Mouse (Mus musculus): ENCODE measurements at regions not wholly inside any gene's neighbourhood (a gene's known extent, or its start where the extent isn't known, plus 50 kb on each side); places are given as distances from the start of the nearest gene placed in this dataset.

DNA sequence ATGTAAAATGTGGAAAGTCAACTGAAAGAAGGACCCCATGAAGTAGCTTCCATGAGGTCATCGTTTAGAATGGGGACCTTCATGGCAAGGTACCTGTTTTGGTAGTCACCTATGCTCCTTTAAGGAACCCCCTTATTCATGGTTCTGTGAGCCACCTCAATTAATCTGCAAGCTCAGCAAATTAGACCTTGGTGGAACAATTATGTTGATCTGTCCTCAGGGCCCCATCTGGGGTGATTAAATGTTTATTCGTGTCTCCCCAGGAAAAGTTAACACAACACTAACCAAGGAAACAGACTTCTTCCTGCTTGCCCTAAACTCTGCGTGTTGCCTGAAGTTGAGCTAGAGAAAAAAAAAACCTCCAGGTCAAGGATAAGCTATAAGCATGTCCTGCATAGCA, 175.9 kb upstream of the Lmcd1 start:
- H3K9ac ChIP-seq (ENCODE audit: low read length) = no peak overlapping the region
- H3K4me2 ChIP-seq (replicated peaks; ENCODE audit: low read depth) = no peak overlapping the region
- no peaks in the 10 kb centered on the region for H3K27me3 ChIP-seq (ENCODE audit: control insufficient read depth, insufficient read depth, low read length)
- DNase-seq (ENCODE audit: low spot score) (no peak), ATAC-seq (ENCODE audit: low FRiP score, low TSS enrichment) (no peak)
- H3K4me3 ChIP-seq (ENCODE audit: low read depth, low read length) = no peak overlapping the region
- no peaks in the 10 kb centered on the region for H3K36me3 ChIP-seq (ENCODE audit: control insufficient read depth, insufficient read depth, low read length)
- H3K9me3 ChIP-seq (ENCODE audit: control insufficient read depth, low read length) = no peaks in the 10 kb centered on the region
- TF ChIP-seq CTCF (IDR thresholded peaks at IDR 0.05; ENCODE audit: low read depth) (no peak), EP300 (optimal IDR thresholded peaks at IDR 0.05) (no peak)
- no peaks in the 10 kb centered on the region for H3K4me1 ChIP-seq (replicated peaks; ENCODE audit: control insufficient read depth, insufficient read depth)
- whole genome bisulfite sequencing = 73% methylated on average over 3 of the region's 3 CpGs
- no peak overlapping the region for H3K27ac ChIP-seq (replicated peaks)

DNA sequence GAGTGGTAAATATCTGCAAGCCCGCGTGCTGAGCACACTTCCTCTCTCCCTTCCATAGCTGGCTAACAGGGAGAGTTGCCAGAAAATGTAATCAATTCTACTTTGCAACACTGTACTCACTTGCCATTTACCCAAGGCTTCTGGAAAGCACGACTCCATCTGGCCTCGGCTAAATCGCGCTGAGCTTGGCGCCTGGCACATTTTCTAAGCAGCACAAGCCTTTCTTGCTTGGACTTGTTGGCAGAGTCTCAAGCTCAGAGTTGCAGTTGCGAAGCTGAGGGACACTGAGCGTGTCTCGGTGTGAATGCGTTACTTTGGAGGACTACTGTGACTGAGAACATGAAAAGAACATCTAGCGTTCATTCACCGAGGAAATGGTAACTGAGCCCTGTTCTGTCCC, 164.9 kb upstream of the Lmcd1 start:
- Histone ChIP-seq H3K4me2 (replicated peaks; ENCODE audit: low read depth) (no peak overlapping the region), H3K27ac (replicated peaks) (no peak overlapping the region), H3K4me3 (ENCODE audit: low read depth, low read length) (no peak overlapping the region), H3K9me3 (ENCODE audit: control insufficient read depth, low read length) (no peaks in the 10 kb centered on the region), H3K36me3 (ENCODE audit: control insufficient read depth, insufficient read depth, low read length) (no peaks in the 10 kb centered on the region), H3K27me3 (ENCODE audit: control insufficient read depth, insufficient read depth, low read length) (no peaks in the 10 kb centered on the region), H3K9ac (ENCODE audit: low read length) (no peak overlapping the region), H3K4me1 (replicated peaks; ENCODE audit: control insufficient read depth, insufficient read depth) (no peaks in the 10 kb centered on the region)
- TF ChIP-seq EP300 (optimal IDR thresholded peaks at IDR 0.05) (no peak), CTCF (IDR thresholded peaks at IDR 0.05; ENCODE audit: low read depth) (no peak)
- DNase-seq (ENCODE audit: low spot score) (no peak), ATAC-seq (ENCODE audit: low FRiP score, low TSS enrichment) (no peak)
- 76% methylated on average over 13 of the region's 13 CpGs for WGBS

DNA sequence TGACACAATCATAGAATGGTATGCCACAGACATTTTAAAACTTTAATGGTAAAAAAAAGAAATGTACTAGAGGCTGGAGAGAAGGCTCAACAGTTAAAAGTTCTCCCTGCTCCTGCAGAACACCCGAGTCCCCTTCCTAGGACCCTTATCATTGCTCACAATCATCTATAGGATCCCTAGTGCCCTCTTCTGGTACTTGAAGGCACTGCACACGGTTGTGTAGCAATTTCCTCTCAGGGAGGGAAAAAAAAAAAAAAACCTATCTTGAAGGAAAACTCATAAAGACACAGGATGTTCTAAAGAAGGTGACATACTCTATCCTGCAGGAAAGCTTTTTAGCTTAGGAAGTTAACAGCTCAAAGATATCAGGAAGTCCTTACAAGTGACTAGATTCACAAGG, 154.4 kb upstream of the Lmcd1 start:
- no peak overlapping the region for H3K4me2 ChIP-seq (replicated peaks; ENCODE audit: low read depth)
- H3K4me1 ChIP-seq (replicated peaks; ENCODE audit: control insufficient read depth, insufficient read depth) = no peaks in the 10 kb centered on the region
- no peaks in the 10 kb centered on the region for H3K27me3 ChIP-seq (ENCODE audit: control insufficient read depth, insufficient read depth, low read length)
- WGBS = 37% methylated on average over 2 of the region's 2 CpGs
- ATAC-seq (ENCODE audit: low FRiP score, low TSS enrichment) (no peak), DNase-seq (ENCODE audit: low spot score) (no peak)
- H3K4me3 ChIP-seq (ENCODE audit: low read depth, low read length) = no peak overlapping the region
- H3K9ac ChIP-seq (ENCODE audit: low read length) = no peak overlapping the region
- no peak overlapping the region for H3K27ac ChIP-seq (replicated peaks)
- no peaks in the 10 kb centered on the region for H3K9me3 ChIP-seq (ENCODE audit: control insufficient read depth, low read length)
- H3K36me3 ChIP-seq (ENCODE audit: control insufficient read depth, insufficient read depth, low read length) = no peaks in the 10 kb centered on the region
- TF ChIP-seq EP300 (optimal IDR thresholded peaks at IDR 0.05) = no peak
- peak; percentile 36 for TF ChIP-seq CTCF (IDR thresholded peaks at IDR 0.05; ENCODE audit: low read depth)

- H3K9me3 ChIP-seq (ENCODE audit: control insufficient read depth, low read length) = no peaks in the 10 kb centered on the region
- no peaks in the 10 kb centered on the region for H3K27me3 ChIP-seq (ENCODE audit: control insufficient read depth, insufficient read depth, low read length)
- no peak overlapping the region for H3K4me2 ChIP-seq (replicated peaks; ENCODE audit: low read depth)
- DNase-seq (ENCODE audit: low spot score) (peak; percentile 41), ATAC-seq (ENCODE audit: low FRiP score, low TSS enrichment) (no peak)
- no peak overlapping the region for H3K4me3 ChIP-seq (ENCODE audit: low read depth, low read length)
- TF ChIP-seq CTCF (IDR thresholded peaks at IDR 0.05; ENCODE audit: low read depth) (peak; percentile 74), EP300 (optimal IDR thresholded peaks at IDR 0.05) (no peak)
- H3K9ac ChIP-seq (ENCODE audit: low read length) = no peak overlapping the region
- no peak overlapping the region for H3K27ac ChIP-seq (replicated peaks)
- H3K36me3 ChIP-seq (ENCODE audit: control insufficient read depth, insufficient read depth, low read length) = no peaks in the 10 kb centered on the region
- H3K4me1 ChIP-seq (replicated peaks; ENCODE audit: control insufficient read depth, insufficient read depth) = no peaks in the 10 kb centered on the region
- WGBS = 25% methylated on average over 3 of the region's 3 CpGs
These were observed 140.0 kb upstream of the Lmcd1 start for GRCm38 (mm10) chr6:112133522-112133921.

GRCm38 (mm10) chr6:112152535-112153364, 120.8 kb upstream of the Lmcd1 start:
- no peak for ATAC-seq (ENCODE audit: low FRiP score, low TSS enrichment)
- H3K4me3 ChIP-seq (ENCODE audit: low read depth, low read length) = no peak overlapping the region
- DNase-seq (ENCODE audit: low spot score) = no peak

DNA sequence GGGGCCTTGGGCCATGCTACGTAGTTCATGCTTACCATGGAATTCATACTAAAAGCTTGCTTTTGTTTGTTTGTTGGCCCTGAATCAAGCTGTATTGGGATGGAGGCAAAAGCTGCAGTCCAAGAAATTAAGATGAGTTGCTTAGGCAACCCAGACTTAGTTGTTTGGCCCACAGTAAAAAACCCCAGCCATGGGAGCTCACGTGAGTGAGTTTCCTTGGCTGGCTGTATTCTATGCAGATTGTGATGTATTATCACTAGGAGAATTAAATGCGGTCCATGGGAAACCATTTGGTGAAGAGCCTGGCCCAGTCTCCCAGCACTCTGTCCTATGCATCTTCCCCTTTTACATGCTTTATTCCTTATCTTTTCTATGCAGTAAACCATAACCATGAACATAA, 106.1 kb upstream of the Lmcd1 start:
- Histone ChIP-seq H3K4me3 (ENCODE audit: low read depth, low read length) (no peak overlapping the region), H3K27me3 (ENCODE audit: control insufficient read depth, insufficient read depth, low read length) (no peaks in the 10 kb centered on the region), H3K9ac (ENCODE audit: low read length) (no peak overlapping the region), H3K36me3 (ENCODE audit: control insufficient read depth, insufficient read depth, low read length) (no peaks in the 10 kb centered on the region), H3K9me3 (ENCODE audit: control insufficient read depth, low read length) (no peaks in the 10 kb centered on the region), H3K27ac (replicated peaks) (no peak overlapping the region), H3K4me2 (replicated peaks; ENCODE audit: low read depth) (no peak overlapping the region), H3K4me1 (replicated peaks; ENCODE audit: control insufficient read depth, insufficient read depth) (no peaks in the 10 kb centered on the region)
- WGBS = 74% methylated on average over 3 of the region's 3 CpGs
- ATAC-seq (ENCODE audit: low FRiP score, low TSS enrichment) = no peak
- TF ChIP-seq CTCF (IDR thresholded peaks at IDR 0.05; ENCODE audit: low read depth) (no peak), EP300 (optimal IDR thresholded peaks at IDR 0.05) (no peak)
- no peak for DNase-seq (ENCODE audit: low spot score)

More at GRCm38 (mm10) chr6:112152535-112153364, 120.8 kb upstream of the Lmcd1 start:
- H3K27me3 ChIP-seq (ENCODE audit: control insufficient read depth, insufficient read depth, low read length) = no peaks in the 10 kb centered on the region
- H3K36me3 ChIP-seq (ENCODE audit: control insufficient read depth, insufficient read depth, low read length) = no peaks in the 10 kb centered on the region
- H3K4me1 ChIP-seq (replicated peaks; ENCODE audit: control insufficient read depth, insufficient read depth) = no peaks in the 10 kb centered on the region
- no peak overlapping the region for H3K9ac ChIP-seq (ENCODE audit: low read length)
- no peak overlapping the region for H3K27ac ChIP-seq (replicated peaks)
- no peak for TF ChIP-seq EP300 (optimal IDR thresholded peaks at IDR 0.05)
- no peak for TF ChIP-seq CTCF (IDR thresholded peaks at IDR 0.05; ENCODE audit: low read depth)
- no peak overlapping the region for H3K4me2 ChIP-seq (replicated peaks; ENCODE audit: low read depth)
- no peaks in the 10 kb centered on the region for H3K9me3 ChIP-seq (ENCODE audit: control insufficient read depth, low read length)
- WGBS = 55% methylated on average over 10 of the region's 10 CpGs

Data from stomach, postnatal 0 days (tissue).